25 mouse cellular contexts compared by ENCODE assay signal in genomic region chr5:103909466-103909865, GRCm38 (mm10). TPM values are rescaled to one million over a fixed set of nuclear protein-coding genes. Genes with fewer than 3 reads are reported as not detected.
DNase-seq lines count a peak whose midpoint lies in the region; ATAC-seq and TF ChIP-seq lines count a peak whose summit lies in the region.
"Had no signal": no experiment of that assay in that cellular context is flagged by ENCODE, and none has a peak within 500 bp of the region (broad histone marks: within the 10 kb centered on the region; RNA-seq: fewer than 3 reads in every experiment).

No protein-coding gene starts in this region.

- TF ChIP-seq POLR2A in cerebellum, adult 2 months (IDR thresholded peaks at IDR 0.05; ENCODE audit: borderline replicate concordance, insufficient read depth, low read length), result no peak

- no peak overlapping the region for H3K27ac ChIP-seq in forebrain, postnatal 0 days (ENCODE audit: low read depth, low read length)
- H3K27ac ChIP-seq in forebrain, embryonic 13.5 days, result no peak overlapping the region
- H3K27ac ChIP-seq in hindbrain, embryonic 13.5 days, result no peak overlapping the region
- H3K27ac ChIP-seq in hindbrain, embryonic 14.5 days, result no peak overlapping the region
- no peak overlapping the region for H3K27ac ChIP-seq in midbrain, embryonic 11.5 days (ENCODE audit: low read depth, low read length)
- no peak overlapping the region for H3K27ac ChIP-seq in midbrain, embryonic 14.5 days (replicated peaks; ENCODE audit: low read depth, low read length)
- 0 out of 2 replicates have a peak overlapping the region, but pooled peaks have one; percentile 58 for H3K27ac ChIP-seq in embryonic facial prominence, embryonic 15.5 days (replicated peaks)
- H3K27ac ChIP-seq in cerebellum, adult 2 months (ENCODE audit: insufficient read depth, low read length), result no peak overlapping the region
- H3K27ac ChIP-seq: kidney, postnatal 0 days; liver, embryonic 13.5 days; midbrain, embryonic 15.5 days; neural tube, embryonic 13.5 days had no signal

- TF ChIP-seq CTCF in forebrain, postnatal 0 days (IDR thresholded peaks at IDR 0.05; ENCODE audit: low read depth), result no peak
- TF ChIP-seq CTCF in cerebellum, adult 2 months (IDR thresholded peaks at IDR 0.05; ENCODE audit: borderline replicate concordance, insufficient read depth, low read depth, low read length), result no peak

- no peak overlapping the region for H3K4me3 ChIP-seq in forebrain, postnatal 0 days (ENCODE audit: low read depth, low read length)
- no peak overlapping the region for H3K4me3 ChIP-seq in forebrain, embryonic 13.5 days
- no peak overlapping the region for H3K4me3 ChIP-seq in hindbrain, embryonic 13.5 days
- H3K4me3 ChIP-seq in hindbrain, embryonic 14.5 days (replicated peaks; ENCODE audit: low read length), result no peak overlapping the region
- H3K4me3 ChIP-seq in midbrain, embryonic 11.5 days (ENCODE audit: low read depth, low read length), result no peak overlapping the region
- no peak overlapping the region for H3K4me3 ChIP-seq in midbrain, embryonic 14.5 days (replicated peaks; ENCODE audit: low read depth, low read length)
- H3K4me3 ChIP-seq in embryonic facial prominence, embryonic 15.5 days (replicated peaks), result no peak overlapping the region
- no peak overlapping the region for H3K4me3 ChIP-seq in cerebellum, adult 2 months (replicated peaks; ENCODE audit: insufficient read depth, low read depth, low read length)

- no peaks in the 10 kb centered on the region for H3K9me3 ChIP-seq in forebrain, postnatal 0 days (ENCODE audit: low read length)
- no peaks in the 10 kb centered on the region for H3K9me3 ChIP-seq in forebrain, embryonic 13.5 days (replicated peaks)
- no peaks in the 10 kb centered on the region for H3K9me3 ChIP-seq in hindbrain, embryonic 13.5 days
- no peaks in the 10 kb centered on the region for H3K9me3 ChIP-seq in hindbrain, embryonic 14.5 days (ENCODE audit: control insufficient read depth, low read length)
- H3K9me3 ChIP-seq in midbrain, embryonic 11.5 days (ENCODE audit: control insufficient read depth, low read length), result no peaks in the 10 kb centered on the region
- no peaks in the 10 kb centered on the region for H3K9me3 ChIP-seq in midbrain, embryonic 14.5 days (ENCODE audit: control insufficient read depth, low read length)
- H3K9me3 ChIP-seq in embryonic facial prominence, embryonic 15.5 days (replicated peaks), result no peaks in the 10 kb centered on the region
- H3K9me3 ChIP-seq: G1E; liver, embryonic 13.5 days; midbrain, embryonic 15.5 days; neural tube, embryonic 13.5 days had no signal

- H3K36me3 ChIP-seq in forebrain, postnatal 0 days (ENCODE audit: insufficient read depth), result no peaks in the 10 kb centered on the region
- no peaks in the 10 kb centered on the region for H3K36me3 ChIP-seq in forebrain, embryonic 13.5 days (ENCODE audit: poor library complexity, severe bottlenecking)
- no peaks in the 10 kb centered on the region for H3K36me3 ChIP-seq in hindbrain, embryonic 13.5 days
- no peaks in the 10 kb centered on the region for H3K36me3 ChIP-seq in hindbrain, embryonic 14.5 days (replicated peaks; ENCODE audit: control insufficient read depth, insufficient read depth)
- H3K36me3 ChIP-seq in midbrain, embryonic 11.5 days (ENCODE audit: control insufficient read depth, insufficient read depth, low read length), result no peaks in the 10 kb centered on the region
- H3K36me3 ChIP-seq in midbrain, embryonic 14.5 days (ENCODE audit: control insufficient read depth, insufficient read depth, low read length), result no peaks in the 10 kb centered on the region
- no peaks in the 10 kb centered on the region for H3K36me3 ChIP-seq in embryonic facial prominence, embryonic 15.5 days
- H3K36me3 ChIP-seq: G1E; liver, embryonic 13.5 days; midbrain, embryonic 15.5 days; neural tube, embryonic 13.5 days had no signal

- H3K9ac ChIP-seq in forebrain, postnatal 0 days, result no peak overlapping the region
- H3K9ac ChIP-seq in forebrain, embryonic 13.5 days, result no peak overlapping the region
- H3K9ac ChIP-seq in hindbrain, embryonic 13.5 days, result no peak overlapping the region
- H3K9ac ChIP-seq in hindbrain, embryonic 14.5 days, result no peak overlapping the region
- no peak overlapping the region for H3K9ac ChIP-seq in midbrain, embryonic 11.5 days (ENCODE audit: low read length)
- H3K9ac ChIP-seq in midbrain, embryonic 14.5 days (replicated peaks; ENCODE audit: low read length), result no peak overlapping the region
- no peak overlapping the region for H3K9ac ChIP-seq in embryonic facial prominence, embryonic 15.5 days

- no peaks in the 10 kb centered on the region for H3K27me3 ChIP-seq in forebrain, postnatal 0 days (ENCODE audit: insufficient read depth, low read length)
- H3K27me3 ChIP-seq in forebrain, embryonic 13.5 days, result peaks cover 4% of the 10 kb centered on the region; the same call in 1 of the 2 replicates
- H3K27me3 ChIP-seq in hindbrain, embryonic 13.5 days, result peaks cover 8% of the 10 kb centered on the region; the same call in 1 of the 2 replicates
- H3K27me3 ChIP-seq in hindbrain, embryonic 14.5 days (ENCODE audit: control insufficient read depth, insufficient read depth, low read length), result no peaks in the 10 kb centered on the region
- no peaks in the 10 kb centered on the region; the same call in 1 of the 2 replicates for H3K27me3 ChIP-seq in midbrain, embryonic 11.5 days (ENCODE audit: control insufficient read depth, insufficient read depth, low read length)
- no peaks in the 10 kb centered on the region for H3K27me3 ChIP-seq in midbrain, embryonic 14.5 days (ENCODE audit: control insufficient read depth, insufficient read depth, low read length)
- H3K27me3 ChIP-seq in embryonic facial prominence, embryonic 15.5 days, result no peaks in the 10 kb centered on the region
- no peaks in the 10 kb centered on the region for H3K27me3 ChIP-seq in cerebellum, adult 2 months (ENCODE audit: control insufficient read depth, insufficient read depth, low read length)
- H3K27me3 ChIP-seq: midbrain, embryonic 15.5 days had no signal

- DNase-seq in forebrain, postnatal 0 days, result no peak
- no peak for DNase-seq in hindbrain, embryonic 14.5 days (ENCODE audit: low spot score)
- DNase-seq in midbrain, embryonic 11.5 days (ENCODE audit: low spot score, missing footprints), result peak; percentile 57
- no peak for DNase-seq in midbrain, embryonic 14.5 days
- no peak for DNase-seq in cerebellum, adult 2 months
- DNase-seq: heart, postnatal 4 days; kidney, adult 2 months; liver, embryonic 13.5 days; lung, adult 2 months; lung, postnatal 14 days; retina, postnatal 1 day; right cerebral cortex, postnatal 25 days; spleen, adult 18-20 months; thymus, adult 18-20 months; thymus, postnatal 36 days had no signal

- H3K4me1 ChIP-seq in forebrain, postnatal 0 days (ENCODE audit: insufficient read depth), result peaks cover 4% of the 10 kb centered on the region; the same call in 1 of the 2 replicates
- H3K4me1 ChIP-seq in forebrain, embryonic 13.5 days, result peaks cover 7% of the 10 kb centered on the region
- peaks cover 3% of the 10 kb centered on the region for H3K4me1 ChIP-seq in hindbrain, embryonic 13.5 days (replicated peaks)
- H3K4me1 ChIP-seq in hindbrain, embryonic 14.5 days (replicated peaks; ENCODE audit: control insufficient read depth, insufficient read depth, low read length), result 0 out of 2 replicates have a peak, but pooled peaks cover 2% of the 10 kb centered on the region
- peaks cover 5% of the 10 kb centered on the region; the same call in 1 of the 2 replicates for H3K4me1 ChIP-seq in midbrain, embryonic 11.5 days (ENCODE audit: control insufficient read depth, insufficient read depth, low read length)
- 0 out of 2 replicates have a peak, but pooled peaks cover 5% of the 10 kb centered on the region for H3K4me1 ChIP-seq in midbrain, embryonic 14.5 days (ENCODE audit: control insufficient read depth, insufficient read depth, low read length)
- peaks cover 8% of the 10 kb centered on the region; the same call in 1 of the 2 replicates for H3K4me1 ChIP-seq in embryonic facial prominence, embryonic 15.5 days
- no peaks in the 10 kb centered on the region for H3K4me1 ChIP-seq in cerebellum, adult 2 months (ENCODE audit: control insufficient read depth, insufficient read depth, low read length)

- no peak for ATAC-seq in forebrain, postnatal 0 days
- ATAC-seq in forebrain, embryonic 13.5 days, result no peak
- no peak for ATAC-seq in hindbrain, embryonic 13.5 days (ENCODE audit: low FRiP score)
- no peak for ATAC-seq in hindbrain, embryonic 14.5 days (ENCODE audit: low FRiP score)
- no peak for ATAC-seq in midbrain, embryonic 11.5 days (ENCODE audit: low FRiP score)
- ATAC-seq in midbrain, embryonic 14.5 days (ENCODE audit: low FRiP score, low TSS enrichment), result no peak
- ATAC-seq in embryonic facial prominence, embryonic 15.5 days (ENCODE audit: insufficient number of reproducible peaks, low FRiP score, low TSS enrichment, low read depth), result no peak
- ATAC-seq: CD4-positive, CD25-positive, alpha-beta regulatory T cell, adult 4 months; inflammation-experienced regulatory T-cells, adult 6 months; Patski had no signal

- WGBS in forebrain, postnatal 0 days, result 60% methylated on average over 3 of the region's 3 CpGs
- 76% methylated on average over 3 of the region's 3 CpGs for WGBS in forebrain, embryonic 13.5 days
- 83% methylated on average over 3 of the region's 3 CpGs for WGBS in hindbrain, embryonic 13.5 days
- 88% methylated on average over 3 of the region's 3 CpGs for WGBS in hindbrain, embryonic 14.5 days
- 75% methylated on average over 3 of the region's 3 CpGs for WGBS in midbrain, embryonic 11.5 days
- WGBS in midbrain, embryonic 14.5 days, result 90% methylated on average over 3 of the region's 3 CpGs
- 50% methylated on average over 3 of the region's 3 CpGs for WGBS in embryonic facial prominence, embryonic 15.5 days
- WGBS in cerebellum, adult 2 months, result 78% methylated on average over 3 of the region's 3 CpGs

- 0 out of 2 replicates have a peak overlapping the region, but pooled peaks have one; percentile 69 for H3K4me2 ChIP-seq in forebrain, postnatal 0 days (ENCODE audit: low read depth)
- H3K4me2 ChIP-seq in forebrain, embryonic 13.5 days, result no peak overlapping the region
- H3K4me2 ChIP-seq in hindbrain, embryonic 13.5 days, result peak overlapping the region; percentile 69; the same call in 1 of the 2 replicates
- H3K4me2 ChIP-seq in hindbrain, embryonic 14.5 days (replicated peaks), result no peak overlapping the region
- H3K4me2 ChIP-seq in midbrain, embryonic 11.5 days, result no peak overlapping the region
- H3K4me2 ChIP-seq in midbrain, embryonic 14.5 days (ENCODE audit: low read length), result no peak overlapping the region
- H3K4me2 ChIP-seq in embryonic facial prominence, embryonic 15.5 days (replicated peaks), result 0 out of 2 replicates have a peak overlapping the region, but pooled peaks have one; percentile 72

RNA-seq across cellular contexts. Expression of gene Klhl8, which starts 1.6 kb away (rescaled TPM):
- total RNA-seq in forebrain, postnatal 0 days (2014; rRNA removed), result 51.2 and 60.0 TPM in 2 replicates
- polyA plus RNA-seq in forebrain, postnatal 0 days (2015; fragmentation: Nextera tagmentation; extraction: Ambion mirVana), result 41.0 and 47.3 TPM in 2 replicates
- 25.3 and 26.4 TPM in 2 replicates for polyA plus RNA-seq in forebrain, embryonic 13.5 days (2015; fragmentation: Nextera tagmentation; extraction: Ambion mirVana)
- polyA plus RNA-seq in hindbrain, embryonic 13.5 days (2015; fragmentation: Nextera tagmentation; extraction: Ambion mirVana), result 31.9 and 33.5 TPM in 2 replicates
- 45.4 and 47.5 TPM in 2 replicates for polyA plus RNA-seq in hindbrain, embryonic 14.5 days (2014; fragmentation: Nextera tagmentation; extraction: Ambion mirVana)
- 16.5 and 16.9 TPM in 2 replicates for polyA plus RNA-seq in midbrain, embryonic 11.5 days (2014; fragmentation: Nextera tagmentation; extraction: Ambion mirVana)
- polyA plus RNA-seq in midbrain, embryonic 14.5 days (2014; fragmentation: Nextera tagmentation; extraction: Ambion mirVana), result 35.3 and 47.3 TPM in 2 replicates
- 17.2 and 18.2 TPM in 2 replicates for polyA plus RNA-seq in embryonic facial prominence, embryonic 15.5 days (2015; fragmentation: Nextera tagmentation; extraction: Ambion mirVana)
- polyA plus RNA-seq in cerebellum, adult 2 months (2012; rRNA removed), result 29.1 and 29.6 TPM in 2 replicates

Comparison
In these comparisons a context has a peak if more than half of its experiments do, and no peak if none do; other contexts are left out.
1. H3K4me2 ChIP-seq: peak in forebrain, postnatal 0 days (single experiment), hindbrain, embryonic 13.5 days (single experiment) and embryonic facial prominence, embryonic 15.5 days (single experiment); none in forebrain, embryonic 13.5 days (single experiment), hindbrain, embryonic 14.5 days (single experiment), midbrain, embryonic 11.5 days (single experiment) and midbrain, embryonic 14.5 days (single experiment).